Mouse (Mus musculus): ENCODE results near the gene B230217C12Rik. TPM values are rescaled to one million over a fixed set of nuclear protein-coding genes. Genes with fewer than 3 reads are reported as not detected.

Gene B230217C12Rik
- polyA plus RNA-seq, 1 experiment from 2014 or later, result 14.3 TPM

Other genes with a start within 250 kb of the B230217C12Rik start
- 10.4 and 13.3 TPM in 2 replicates for gene Epop, start 211.1 kb upstream of the B230217C12Rik start, polyA plus RNA-seq (2016; fragmentation: Nextera tagmentation; extraction: Ambion mirVana)
- 2.1 and 2.6 TPM in 2 replicates for gene Mllt6, start 177.4 kb upstream of the B230217C12Rik start, polyA plus RNA-seq (2016; fragmentation: Nextera tagmentation; extraction: Ambion mirVana)
- gene Cisd3, start 155.0 kb upstream of the B230217C12Rik start, polyA plus RNA-seq (2016; fragmentation: Nextera tagmentation; extraction: Ambion mirVana), result 20.5 and 21.7 TPM in 2 replicates
- gene Pcgf2, start 140.3 kb upstream of the B230217C12Rik start, polyA plus RNA-seq (2016; fragmentation: Nextera tagmentation; extraction: Ambion mirVana), result 16.0 and 18.6 TPM in 2 replicates
- gene Psmb3, start 137.4 kb upstream of the B230217C12Rik start, polyA plus RNA-seq (2016; fragmentation: Nextera tagmentation; extraction: Ambion mirVana), result 606 and 631 TPM in 2 replicates
- gene Pip4k2b, start 96.1 kb upstream of the B230217C12Rik start, polyA plus RNA-seq (2016; fragmentation: Nextera tagmentation; extraction: Ambion mirVana), result 1.4 and 1.5 TPM in 2 replicates
- 20.5 and 21.8 TPM in 2 replicates for gene Cwc25, start 74.2 kb upstream of the B230217C12Rik start, polyA plus RNA-seq (2016; fragmentation: Nextera tagmentation; extraction: Ambion mirVana)
- 0.20 and 0.46 TPM in 2 replicates for gene 1700001P01Rik, start 64.9 kb upstream of the B230217C12Rik start, polyA plus RNA-seq (2016; fragmentation: Nextera tagmentation; extraction: Ambion mirVana)
- 378 and 451 TPM in 2 replicates for gene Rpl23, start 58.3 kb upstream of the B230217C12Rik start, polyA plus RNA-seq (2016; fragmentation: Nextera tagmentation; extraction: Ambion mirVana)
- gene Lasp1, start 41.8 kb upstream of the B230217C12Rik start, polyA plus RNA-seq (2016; fragmentation: Nextera tagmentation; extraction: Ambion mirVana), result 75.1 and 88.8 TPM in 2 replicates
- 0.38 and 0.40 TPM in 2 replicates for gene Fbxo47, start 43.4 kb downstream of the B230217C12Rik start, polyA plus RNA-seq (2016; fragmentation: Nextera tagmentation; extraction: Ambion mirVana)
- 0.06 and 0.16 TPM in 2 replicates for gene Plxdc1, start 145.7 kb downstream of the B230217C12Rik start, polyA plus RNA-seq (2016; fragmentation: Nextera tagmentation; extraction: Ambion mirVana)
- gene Arl5c, start 155.4 kb downstream of the B230217C12Rik start, polyA plus RNA-seq (2016; fragmentation: Nextera tagmentation; extraction: Ambion mirVana), result 8.9 and 16.8 TPM in 2 replicates
- gene Cacnb1, start 182.3 kb downstream of the B230217C12Rik start, polyA plus RNA-seq (2016; fragmentation: Nextera tagmentation; extraction: Ambion mirVana), result 7.8 and 12.5 TPM in 2 replicates
- 976 and 1,159 TPM in 2 replicates for gene Rpl19, start 185.9 kb downstream of the B230217C12Rik start, polyA plus RNA-seq (2016; fragmentation: Nextera tagmentation; extraction: Ambion mirVana)
- gene Stac2, start 212.7 kb downstream of the B230217C12Rik start, polyA plus RNA-seq (2016; fragmentation: Nextera tagmentation; extraction: Ambion mirVana), result 0.40 and 0.41 TPM in 2 replicates

Measured in midbrain, embryonic 10.5 days (tissue).